Mouse (Mus musculus): ENCODE results near the gene Derl2. TPM values are rescaled to one million over a fixed set of nuclear protein-coding genes. Genes with fewer than 3 reads are reported as not detected.

Gene Derl2
- polyA plus RNA-seq, 1 experiment from 2014 or later, result 43.5 TPM

DNA sequence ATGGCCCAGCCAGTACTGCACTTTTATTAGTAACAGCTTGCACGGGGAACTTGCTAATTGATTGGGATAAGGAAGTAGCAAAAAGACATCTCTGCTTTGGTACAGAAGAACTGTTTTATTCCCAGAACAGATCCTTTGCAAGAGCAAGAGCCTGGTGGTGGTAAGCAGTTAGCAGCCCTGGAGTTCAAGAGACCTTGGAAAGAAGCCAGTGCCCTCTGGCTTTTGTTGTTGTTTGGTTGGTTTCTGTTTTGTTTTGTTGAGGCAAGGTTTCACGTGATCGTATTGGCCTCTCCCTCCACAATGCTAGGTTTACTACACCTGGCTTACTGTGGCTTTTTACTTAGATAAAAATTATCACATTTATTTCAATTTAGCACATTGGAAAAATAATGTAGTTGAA is 8.6 kb upstream of the Derl2 start:
- no peak for ATAC-seq (ENCODE audit: low FRiP score)
- no peak for DNase-seq (ENCODE audit: low spot score)
- WGBS, result 87% methylated on average over 3 of the region's 3 CpGs
- Histone ChIP-seq H3K27me3 (ENCODE audit: control insufficient read depth, insufficient read depth, low read length) (no peaks in the 10 kb centered on the region), H3K9ac (ENCODE audit: low read depth, low read length) (no peak overlapping the region), H3K4me2 (replicated peaks; ENCODE audit: low read depth, low read length) (no peak overlapping the region), H3K27ac (ENCODE audit: low read depth, low read length) (no peak overlapping the region), H3K4me3 (ENCODE audit: low read depth, low read length) (no peak overlapping the region), H3K4me1 (replicated peaks; ENCODE audit: control insufficient read depth, insufficient read depth, low read length) (peaks cover 3% of the 10 kb centered on the region; the same call in 1 of the 2 replicates), H3K36me3 (ENCODE audit: control insufficient read depth, insufficient read depth, low read length) (0 out of 2 replicates have a peak, but pooled peaks cover 5% of the 10 kb centered on the region), H3K9me3 (ENCODE audit: control insufficient read depth, low read length) (no peaks in the 10 kb centered on the region)

GRCm38 (mm10) chr11:71018416-71019200 is 1.0 kb downstream of the Derl2 start:
- Histone ChIP-seq H3K9ac (ENCODE audit: low read depth, low read length) (peak overlapping the region; percentile 85), H3K4me1 (replicated peaks; ENCODE audit: control insufficient read depth, insufficient read depth, low read length) (peaks cover 8% of the 10 kb centered on the region), H3K4me3 (ENCODE audit: low read depth, low read length) (peak overlapping the region; percentile 85), H3K4me2 (replicated peaks; ENCODE audit: low read depth, low read length) (peak overlapping the region; percentile 84), H3K27ac (ENCODE audit: low read depth, low read length) (peak overlapping the region; percentile 48; the same call in 1 of the 2 replicates), H3K27me3 (ENCODE audit: control insufficient read depth, insufficient read depth, low read length) (no peaks in the 10 kb centered on the region), H3K9me3 (ENCODE audit: control insufficient read depth, low read length) (no peaks in the 10 kb centered on the region), H3K36me3 (ENCODE audit: control insufficient read depth, insufficient read depth, low read length) (no peaks in the 10 kb centered on the region)
- no peak for DNase-seq (ENCODE audit: low spot score)
- WGBS, result 6% methylated on average over 28 of the region's 28 CpGs
- ATAC-seq (ENCODE audit: low FRiP score), result no peak

DNA sequence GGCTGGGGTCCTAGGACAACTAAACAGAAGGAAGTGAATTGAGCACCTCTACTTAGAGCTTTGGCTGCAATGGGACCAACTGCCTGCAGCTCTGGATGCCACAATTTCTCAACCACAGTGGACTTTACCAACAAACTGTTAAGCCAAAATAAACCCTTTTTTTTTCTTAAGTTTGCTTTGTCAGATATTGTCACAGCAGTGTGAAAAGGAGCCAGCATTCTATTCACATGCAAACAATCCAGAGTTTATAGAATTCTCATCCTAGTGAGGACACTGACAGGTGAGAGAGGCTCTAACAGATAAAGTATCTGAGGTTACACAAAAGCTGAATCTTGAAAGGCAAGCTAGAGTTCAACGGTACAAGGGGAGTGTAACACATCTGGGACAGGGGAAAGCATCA is 2.6 kb downstream of the Derl2 start:
- Histone ChIP-seq H3K4me1 (replicated peaks; ENCODE audit: control insufficient read depth, insufficient read depth, low read length) (peaks cover 8% of the 10 kb centered on the region), H3K4me3 (ENCODE audit: low read depth, low read length) (no peak overlapping the region), H3K27me3 (ENCODE audit: control insufficient read depth, insufficient read depth, low read length) (no peaks in the 10 kb centered on the region), H3K27ac (ENCODE audit: low read depth, low read length) (no peak overlapping the region), H3K36me3 (ENCODE audit: control insufficient read depth, insufficient read depth, low read length) (peaks cover 3% of the 10 kb centered on the region; the same call in 1 of the 2 replicates), H3K9me3 (ENCODE audit: control insufficient read depth, low read length) (no peaks in the 10 kb centered on the region), H3K4me2 (replicated peaks; ENCODE audit: low read depth, low read length) (no peak overlapping the region), H3K9ac (ENCODE audit: low read depth, low read length) (no peak overlapping the region)
- no peak for ATAC-seq (ENCODE audit: low FRiP score)
- 91% methylated on average over 1 of the region's 1 CpGs for WGBS
- no peak for DNase-seq (ENCODE audit: low spot score)

DNA sequence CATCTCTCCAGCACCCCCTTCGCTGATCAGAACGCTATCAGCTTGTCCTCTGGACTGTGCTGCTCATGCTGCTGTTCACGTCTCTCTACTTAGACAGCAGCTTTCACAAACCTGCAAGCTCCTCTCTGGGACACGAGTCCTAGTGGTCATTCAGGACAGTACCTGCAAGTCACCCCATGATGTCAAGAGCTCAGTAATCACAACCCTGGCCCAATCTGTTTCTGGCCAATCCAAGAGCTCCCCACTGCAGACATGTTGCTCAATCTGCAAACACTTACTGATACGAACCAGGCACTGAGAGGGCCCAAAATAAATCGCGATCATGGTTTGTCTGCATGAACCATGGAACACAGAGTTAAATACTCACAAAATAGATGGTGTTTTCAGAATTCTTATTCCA is 6.9 kb downstream of the Derl2 start:
- WGBS, result 93% methylated on average over 7 of the region's 7 CpGs
- Histone ChIP-seq H3K4me2 (replicated peaks; ENCODE audit: low read depth, low read length) (no peak overlapping the region), H3K36me3 (ENCODE audit: control insufficient read depth, insufficient read depth, low read length) (peaks cover 11% of the 10 kb centered on the region), H3K27me3 (ENCODE audit: control insufficient read depth, insufficient read depth, low read length) (no peaks in the 10 kb centered on the region), H3K4me1 (replicated peaks; ENCODE audit: control insufficient read depth, insufficient read depth, low read length) (no peaks in the 10 kb centered on the region), H3K9ac (ENCODE audit: low read depth, low read length) (no peak overlapping the region), H3K27ac (ENCODE audit: low read depth, low read length) (no peak overlapping the region), H3K4me3 (ENCODE audit: low read depth, low read length) (no peak overlapping the region), H3K9me3 (ENCODE audit: control insufficient read depth, low read length) (no peaks in the 10 kb centered on the region)
- no peak for ATAC-seq (ENCODE audit: low FRiP score)
- DNase-seq (ENCODE audit: low spot score), result no peak

- 0 out of 2 replicates have a peak, but pooled peaks cover under 1% of the 10 kb centered on the region for H3K4me1 ChIP-seq (replicated peaks; ENCODE audit: control insufficient read depth, insufficient read depth, low read length)
- H3K9ac ChIP-seq (ENCODE audit: low read depth, low read length), result no peak overlapping the region
- ATAC-seq (ENCODE audit: low FRiP score), result no peak
These were observed 11.3 kb downstream of the Derl2 start for GRCm38 (mm10) chr11:71008321-71008720.

GRCm38 (mm10) chr11:71007831-71008230 is 11.8 kb downstream of the Derl2 start:
- no peak overlapping the region for H3K4me2 ChIP-seq (replicated peaks; ENCODE audit: low read depth, low read length)

More at GRCm38 (mm10) chr11:71008321-71008720, 11.3 kb downstream of the Derl2 start:
- 93% methylated on average over 3 of the region's 3 CpGs for WGBS
- no peak overlapping the region for H3K4me3 ChIP-seq (ENCODE audit: low read depth, low read length)
- H3K36me3 ChIP-seq (ENCODE audit: control insufficient read depth, insufficient read depth, low read length), result peaks cover 11% of the 10 kb centered on the region
- no peak overlapping the region for H3K27ac ChIP-seq (ENCODE audit: low read depth, low read length)
- no peak for DNase-seq (ENCODE audit: low spot score)
- no peak overlapping the region for H3K4me2 ChIP-seq (replicated peaks; ENCODE audit: low read depth, low read length)
- H3K9me3 ChIP-seq (ENCODE audit: control insufficient read depth, low read length), result no peaks in the 10 kb centered on the region
- no peaks in the 10 kb centered on the region for H3K27me3 ChIP-seq (ENCODE audit: control insufficient read depth, insufficient read depth, low read length)

GRCm38 (mm10) chr11:71007026-71007425 is 12.6 kb downstream of the Derl2 start:
- ATAC-seq (ENCODE audit: low FRiP score), result no peak
- H3K4me3 ChIP-seq (ENCODE audit: low read depth, low read length), result no peak overlapping the region
- peaks cover 8% of the 10 kb centered on the region for H3K36me3 ChIP-seq (ENCODE audit: control insufficient read depth, insufficient read depth, low read length)
- peaks cover 6% of the 10 kb centered on the region; the same call in 1 of the 2 replicates for H3K4me1 ChIP-seq (replicated peaks; ENCODE audit: control insufficient read depth, insufficient read depth, low read length)
- no peak overlapping the region for H3K9ac ChIP-seq (ENCODE audit: low read depth, low read length)
- H3K27me3 ChIP-seq (ENCODE audit: control insufficient read depth, insufficient read depth, low read length), result no peaks in the 10 kb centered on the region
- no peak for DNase-seq (ENCODE audit: low spot score)
- no peak overlapping the region for H3K4me2 ChIP-seq (replicated peaks; ENCODE audit: low read depth, low read length)
- H3K9me3 ChIP-seq (ENCODE audit: control insufficient read depth, low read length), result no peaks in the 10 kb centered on the region
- no peak overlapping the region for H3K27ac ChIP-seq (ENCODE audit: low read depth, low read length)
- WGBS, result 96% methylated on average over 6 of the region's 6 CpGs

More at GRCm38 (mm10) chr11:71007831-71008230, 11.8 kb downstream of the Derl2 start:
- Histone ChIP-seq H3K27ac (ENCODE audit: low read depth, low read length) (no peak overlapping the region), H3K36me3 (ENCODE audit: control insufficient read depth, insufficient read depth, low read length) (peaks cover 11% of the 10 kb centered on the region), H3K4me3 (ENCODE audit: low read depth, low read length) (no peak overlapping the region), H3K27me3 (ENCODE audit: control insufficient read depth, insufficient read depth, low read length) (no peaks in the 10 kb centered on the region), H3K4me1 (replicated peaks; ENCODE audit: control insufficient read depth, insufficient read depth, low read length) (peaks cover 5% of the 10 kb centered on the region; the same call in 1 of the 2 replicates), H3K9ac (ENCODE audit: low read depth, low read length) (no peak overlapping the region), H3K9me3 (ENCODE audit: control insufficient read depth, low read length) (no peaks in the 10 kb centered on the region)
- ATAC-seq (ENCODE audit: low FRiP score) (no peak), DNase-seq (ENCODE audit: low spot score) (no peak)
- 91% methylated on average over 7 of the region's 7 CpGs for WGBS

GRCm38 (mm10) chr11:71005046-71005445 is 14.6 kb downstream of the Derl2 start:
- H3K27me3 ChIP-seq (ENCODE audit: control insufficient read depth, insufficient read depth, low read length), result no peaks in the 10 kb centered on the region
- DNase-seq (ENCODE audit: low spot score), result peak; percentile 14
- H3K9me3 ChIP-seq (ENCODE audit: control insufficient read depth, low read length), result no peaks in the 10 kb centered on the region
- H3K36me3 ChIP-seq (ENCODE audit: control insufficient read depth, insufficient read depth, low read length), result peaks cover 5% of the 10 kb centered on the region
- H3K9ac ChIP-seq (ENCODE audit: low read depth, low read length), result no peak overlapping the region
- H3K4me3 ChIP-seq (ENCODE audit: low read depth, low read length), result no peak overlapping the region
- H3K4me2 ChIP-seq (replicated peaks; ENCODE audit: low read depth, low read length), result peak overlapping the region; percentile 22; the same call in 1 of the 2 replicates
- peaks cover 6% of the 10 kb centered on the region; the same call in 1 of the 2 replicates for H3K4me1 ChIP-seq (replicated peaks; ENCODE audit: control insufficient read depth, insufficient read depth, low read length)
- 65% methylated on average over 5 of the region's 5 CpGs for WGBS
- no peak for ATAC-seq (ENCODE audit: low FRiP score)
- H3K27ac ChIP-seq (ENCODE audit: low read depth, low read length), result no peak overlapping the region
